Mouse (Mus musculus): Measurements from ENCODE around the gene Nr2f1.
A peak's percentile ranks its signal among the peaks of the same experiment; 100 is the strongest.
"Not testable (repeated sequence)": the region's sequence is repeated elsewhere in the genome, so short reads cannot be mapped to it uniquely, and the experiment has no call there.

The Nr2f1 gene

DNA sequence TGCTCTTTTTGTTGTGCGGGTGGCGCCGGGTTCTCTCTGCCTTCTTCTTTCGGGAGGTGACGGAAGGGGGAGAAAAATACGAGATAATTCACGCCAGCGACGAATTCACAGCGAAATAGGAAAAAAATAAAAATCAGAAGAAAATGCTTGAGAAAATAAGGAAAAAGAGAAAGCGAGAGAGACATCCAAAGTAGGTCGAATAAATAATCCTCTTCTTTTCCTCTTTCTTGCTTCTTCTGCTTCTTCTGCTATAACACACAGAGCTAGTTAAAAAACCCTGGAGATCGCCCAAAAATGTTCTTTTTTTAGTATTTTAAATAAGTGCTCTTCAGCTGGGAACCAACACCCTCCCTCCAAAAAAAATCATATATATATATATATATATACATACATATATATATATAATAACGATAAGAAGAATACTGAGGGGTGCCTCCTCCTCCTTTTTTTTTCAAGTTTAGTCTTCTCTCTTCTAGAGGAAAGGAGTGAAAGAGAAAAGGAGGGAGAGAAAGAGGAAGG is at the start of gene Nr2f1:
Gene Nr2f1, minus strand, starts transcription at position 116 of the 519 bp plus-strand sequence.
- Histone ChIP-seq H3K27me3 (ENCODE audit: insufficient read depth, low read length) (peaks cover 76% of the 10 kb centered on the region), H3K4me1 (replicated peaks; ENCODE audit: low read depth, low read length) (peaks cover 47% of the 10 kb centered on the region), H3K36me3 (ENCODE audit: insufficient read depth, low read length) (no peaks in the 10 kb centered on the region), H3K9me3 (ENCODE audit: low read length) (no peaks in the 10 kb centered on the region), H3K4me3 (replicated peaks; ENCODE audit: low read length) (peak within 1 kb of the TSS; percentile 71)
- TF ChIP-seq POU5F1 (IDR thresholded peaks at IDR 0.05; ENCODE audit: borderline replicate concordance, low read length) (no peak), NANOG (IDR thresholded peaks at IDR 0.05; ENCODE audit: borderline replicate concordance, low read length) (no peak), CTCF (conservative IDR thresholded peaks at IDR 0.05; ENCODE audit: low read length) (no peak)

- Histone ChIP-seq H3K9me3 (ENCODE audit: low read length) (no peaks in the 10 kb centered on the region), H3K4me3 (replicated peaks; ENCODE audit: low read length) (no peak overlapping the region), H3K4me1 (replicated peaks; ENCODE audit: low read depth, low read length) (no peaks in the 10 kb centered on the region), H3K36me3 (ENCODE audit: insufficient read depth, low read length) (no peaks in the 10 kb centered on the region), H3K27me3 (ENCODE audit: insufficient read depth, low read length) (peaks cover 8% of the 10 kb centered on the region)
- TF ChIP-seq NANOG (IDR thresholded peaks at IDR 0.05; ENCODE audit: borderline replicate concordance, low read length) = no peak
- no peak for TF ChIP-seq CTCF (conservative IDR thresholded peaks at IDR 0.05; ENCODE audit: low read length)
- no peak for TF ChIP-seq POU5F1 (IDR thresholded peaks at IDR 0.05; ENCODE audit: borderline replicate concordance, low read length)
Measured at GRCm38 (mm10) chr13:78221680-78222079, 22.1 kb upstream of the Nr2f1 start.

- not testable (repeated sequence) for H3K27me3 ChIP-seq (ENCODE audit: insufficient read depth, low read length); H3K36me3 ChIP-seq (ENCODE audit: insufficient read depth, low read length); H3K9me3 ChIP-seq (ENCODE audit: low read length); H3K4me1 ChIP-seq (replicated peaks; ENCODE audit: low read depth, low read length); H3K4me3 ChIP-seq (replicated peaks; ENCODE audit: low read length)
Measured at GRCm38 (mm10) chr13:78220238-78220637, 20.7 kb upstream of the Nr2f1 start.

GRCm38 (mm10) chr13:78215223-78215622 is 15.7 kb upstream of the Nr2f1 start:
- peaks cover 39% of the 10 kb centered on the region for H3K27me3 ChIP-seq (ENCODE audit: insufficient read depth, low read length)
- TF ChIP-seq CTCF (conservative IDR thresholded peaks at IDR 0.05; ENCODE audit: low read length) = no peak
- TF ChIP-seq POU5F1 (IDR thresholded peaks at IDR 0.05; ENCODE audit: borderline replicate concordance, low read length) = no peak
- no peak for TF ChIP-seq NANOG (IDR thresholded peaks at IDR 0.05; ENCODE audit: borderline replicate concordance, low read length)
- no peak overlapping the region for H3K4me3 ChIP-seq (replicated peaks; ENCODE audit: low read length)
- H3K36me3 ChIP-seq (ENCODE audit: insufficient read depth, low read length) = no peaks in the 10 kb centered on the region
- H3K9me3 ChIP-seq (ENCODE audit: low read length) = peaks cover 6% of the 10 kb centered on the region; the same call in 1 of the 2 replicates
- H3K4me1 ChIP-seq (replicated peaks; ENCODE audit: low read depth, low read length) = peaks cover 9% of the 10 kb centered on the region

DNA sequence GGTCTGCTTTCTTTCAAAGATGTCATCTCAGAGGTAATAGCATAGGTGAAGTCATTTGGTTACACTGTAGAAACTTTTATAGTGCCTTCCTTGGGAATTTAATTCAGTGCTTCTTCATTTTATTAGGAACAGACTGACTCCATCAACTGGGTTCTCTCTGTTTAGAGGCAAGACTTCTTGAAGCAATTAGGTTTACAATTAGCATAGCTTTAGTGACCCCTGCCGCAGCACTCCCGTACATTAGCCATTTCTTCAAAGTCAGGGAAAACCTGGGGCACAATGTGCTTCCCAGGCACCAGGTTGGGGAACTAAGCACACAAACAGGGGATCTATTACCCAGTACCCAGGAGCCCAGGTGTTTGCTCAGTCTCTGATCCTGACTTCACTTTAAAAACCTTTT is 13.6 kb upstream of the Nr2f1 start:
- H3K36me3 ChIP-seq (ENCODE audit: insufficient read depth, low read length) = no peaks in the 10 kb centered on the region
- peaks cover 56% of the 10 kb centered on the region for H3K27me3 ChIP-seq (ENCODE audit: insufficient read depth, low read length)
- H3K4me3 ChIP-seq (replicated peaks; ENCODE audit: low read length) = no peak overlapping the region
- peaks cover 6% of the 10 kb centered on the region; the same call in 1 of the 2 replicates for H3K9me3 ChIP-seq (ENCODE audit: low read length)
- TF ChIP-seq POU5F1 (IDR thresholded peaks at IDR 0.05; ENCODE audit: borderline replicate concordance, low read length) (no peak), NANOG (IDR thresholded peaks at IDR 0.05; ENCODE audit: borderline replicate concordance, low read length) (no peak), CTCF (conservative IDR thresholded peaks at IDR 0.05; ENCODE audit: low read length) (no peak)
- H3K4me1 ChIP-seq (replicated peaks; ENCODE audit: low read depth, low read length) = peaks cover 19% of the 10 kb centered on the region

GRCm38 (mm10) chr13:78212111-78212510 is 12.6 kb upstream of the Nr2f1 start:
- Histone ChIP-seq H3K36me3 (ENCODE audit: insufficient read depth, low read length) (no peaks in the 10 kb centered on the region), H3K9me3 (ENCODE audit: low read length) (peaks cover 6% of the 10 kb centered on the region; the same call in 1 of the 2 replicates), H3K4me3 (replicated peaks; ENCODE audit: low read length) (no peak overlapping the region), H3K4me1 (replicated peaks; ENCODE audit: low read depth, low read length) (peaks cover 19% of the 10 kb centered on the region), H3K27me3 (ENCODE audit: insufficient read depth, low read length) (peaks cover 66% of the 10 kb centered on the region)
- TF ChIP-seq CTCF (conservative IDR thresholded peaks at IDR 0.05; ENCODE audit: low read length) = no peak
- no peak for TF ChIP-seq NANOG (IDR thresholded peaks at IDR 0.05; ENCODE audit: borderline replicate concordance, low read length)
- TF ChIP-seq POU5F1 (IDR thresholded peaks at IDR 0.05; ENCODE audit: borderline replicate concordance, low read length) = no peak

DNA sequence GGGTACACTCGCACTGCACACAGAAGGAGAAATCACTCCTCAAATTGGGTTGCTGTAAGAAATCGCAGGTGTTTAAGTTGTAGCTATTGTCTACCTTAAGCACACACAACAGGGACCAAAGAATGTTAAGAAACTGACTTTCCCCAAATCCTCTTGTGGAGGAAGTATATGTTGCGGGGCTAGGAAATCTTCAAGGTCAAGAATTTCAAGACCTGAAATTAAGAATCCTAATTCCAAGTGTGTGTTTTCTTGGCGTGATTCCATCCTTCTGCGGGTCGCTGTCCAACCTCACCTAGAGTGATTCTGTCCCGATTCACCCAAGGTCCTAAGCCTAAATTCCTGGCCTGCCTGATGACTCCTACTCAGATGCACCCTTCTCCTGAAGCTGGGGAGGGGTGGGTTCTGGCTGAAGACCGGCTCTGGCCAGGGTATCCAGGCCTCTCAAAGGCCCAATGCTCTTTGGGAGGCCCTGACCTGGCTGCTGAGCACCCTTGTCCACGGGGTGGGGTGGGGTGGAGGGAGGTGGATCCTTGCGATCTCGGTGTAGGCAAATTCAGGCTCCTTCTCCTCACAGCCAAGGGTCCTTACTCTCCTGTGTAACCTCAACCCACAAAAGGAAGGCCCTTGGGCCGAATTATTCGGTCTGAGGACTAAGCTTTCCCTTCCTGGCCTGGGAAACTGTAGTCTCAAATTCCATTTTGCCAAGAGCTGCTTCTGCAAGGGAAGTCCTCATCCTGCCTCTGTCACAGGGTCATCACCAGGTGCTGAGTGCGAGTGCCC is 11.9 kb upstream of the Nr2f1 start:
- Histone ChIP-seq H3K36me3 (ENCODE audit: insufficient read depth, low read length) (no peaks in the 10 kb centered on the region), H3K4me1 (replicated peaks; ENCODE audit: low read depth, low read length) (peaks cover 19% of the 10 kb centered on the region), H3K27me3 (ENCODE audit: insufficient read depth, low read length) (peaks cover 70% of the 10 kb centered on the region), H3K4me3 (replicated peaks; ENCODE audit: low read length) (no peak overlapping the region), H3K9me3 (ENCODE audit: low read length) (peaks cover 6% of the 10 kb centered on the region; the same call in 1 of the 2 replicates)
- TF ChIP-seq NANOG (IDR thresholded peaks at IDR 0.05; ENCODE audit: borderline replicate concordance, low read length) (no peak), CTCF (conservative IDR thresholded peaks at IDR 0.05; ENCODE audit: low read length) (no peak), POU5F1 (IDR thresholded peaks at IDR 0.05; ENCODE audit: borderline replicate concordance, low read length) (no peak)

DNA sequence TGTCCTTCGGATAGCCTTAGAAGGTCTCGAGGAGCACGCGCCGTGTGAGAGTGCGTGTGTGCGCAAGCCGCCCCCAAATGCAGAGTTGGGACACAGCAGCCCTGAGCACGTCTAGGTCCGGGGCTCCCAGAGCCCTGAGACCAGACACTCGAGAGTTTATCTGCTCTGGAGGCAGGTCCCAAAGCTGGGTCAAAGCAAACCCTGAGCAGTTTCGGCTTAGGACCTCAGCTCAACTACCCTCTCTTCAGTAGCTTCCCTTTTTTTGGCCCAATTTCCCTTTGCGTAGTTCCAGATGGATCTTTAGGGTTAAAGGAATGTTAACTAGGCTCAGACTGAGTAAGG is 11.2 kb upstream of the Nr2f1 start:
- H3K4me3 ChIP-seq (replicated peaks; ENCODE audit: low read length) = peak overlapping the region; percentile 63
- no peaks in the 10 kb centered on the region for H3K36me3 ChIP-seq (ENCODE audit: insufficient read depth, low read length)
- H3K27me3 ChIP-seq (ENCODE audit: insufficient read depth, low read length) = peaks cover 75% of the 10 kb centered on the region
- peaks cover 6% of the 10 kb centered on the region; the same call in 1 of the 2 replicates for H3K9me3 ChIP-seq (ENCODE audit: low read length)
- H3K4me1 ChIP-seq (replicated peaks; ENCODE audit: low read depth, low read length) = peaks cover 19% of the 10 kb centered on the region
- TF ChIP-seq POU5F1 (IDR thresholded peaks at IDR 0.05; ENCODE audit: borderline replicate concordance, low read length) = no peak
- no peak for TF ChIP-seq NANOG (IDR thresholded peaks at IDR 0.05; ENCODE audit: borderline replicate concordance, low read length)
- no peak for TF ChIP-seq CTCF (conservative IDR thresholded peaks at IDR 0.05; ENCODE audit: low read length)
